Mouse (Mus musculus) heart, adult 2 months (tissue): ENCODE results near the gene Gm28539.

ENCODE experiments used
- CTCF ChIP-seq: fragments of 200-600 bp; IDR thresholded peaks from 2 replicates; pipeline ENCODE4 v1.8.1; 2022; ENCODE audit warnings: antibody characterized with exemption, mild to moderate bottlenecking, moderate library complexity
- EP300 ChIP-seq: fragments of 200-500 bp; IDR thresholded peaks from 2 replicates; pipeline ENCODE4 v1.6.1; 2011; ENCODE audit warnings: low read depth, low read length, control low read depth; ENCODE audit not compliant: insufficient read depth
- POLR2A ChIP-seq: fragments of 200-500 bp; IDR thresholded peaks from 2 replicates; pipeline ENCODE4 v1.6.1; 2011; ENCODE audit warnings: mild to moderate bottlenecking, low read depth, low read length, control low read depth; ENCODE audit not compliant: insufficient read depth

DNA sequence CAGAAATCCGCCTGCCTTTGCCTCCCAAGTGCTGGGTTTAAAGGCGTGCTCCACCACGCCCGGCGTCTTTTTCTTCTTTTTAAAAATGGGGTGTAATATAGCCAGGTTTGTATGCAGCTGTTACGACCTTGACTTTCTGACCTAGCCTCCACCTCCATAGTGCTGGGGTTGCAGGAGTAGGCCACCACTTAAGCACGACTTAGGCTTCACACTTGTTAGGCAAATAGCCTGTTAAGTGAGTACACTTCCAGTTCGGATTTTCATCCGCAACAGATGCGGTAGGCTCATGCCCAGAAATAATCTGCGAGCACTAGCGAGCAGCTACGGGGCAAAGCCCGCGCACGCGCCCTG, 39.7 kb downstream of the Gm28539 start:
- TF ChIP-seq CTCF (no peak), POLR2A (no peak), EP300 (no peak)
